Mouse (Mus musculus) limb, embryonic 12.5 days (tissue): ENCODE measurements around the gene Sox5. TPM values are rescaled to one million over a fixed set of nuclear protein-coding genes. Genes with fewer than 3 reads are reported as not detected.

Experiments
- ATAC-seq: fragments of 200-750 bp; cut with Nextera tagmentation; 2 replicates; pipeline ENCODE4 v1.8.0; 2017; ENCODE audit warnings: low read depth, moderate TSS enrichment; ENCODE audit not compliant: insufficient number of reproducible peaks, insufficient read depth, low FRiP score, low TSS enrichment
- H3K27ac ChIP-seq: fragments of 300-500 bp; sonication (generic); 2 replicates; pipeline ENCODE4 v1.5.1; 2016; ENCODE audit warnings: mild to moderate bottlenecking, moderate library complexity
- H3K27me3 ChIP-seq: fragments of 300-500 bp; sonication (generic); 2 replicates; pipeline ENCODE4 v1.6.1; 2016; ENCODE audit warnings: mild to moderate bottlenecking, moderate library complexity
- H3K36me3 ChIP-seq: fragments of 300-500 bp; sonication (generic); 2 replicates; pipeline ENCODE4 v1.6.1; 2016; ENCODE audit warnings: mild to moderate bottlenecking, moderate library complexity
- H3K4me1 ChIP-seq: fragments of 300-500 bp; sonication (generic); replicated peaks from 2 replicates; pipeline ENCODE4 v1.6.1; 2016
- H3K4me2 ChIP-seq: fragments of 300-500 bp; sonication (generic); 2 replicates; pipeline ENCODE4 v1.6.1; 2016; ENCODE audit warnings: mild to moderate bottlenecking, moderate library complexity
- H3K4me3 ChIP-seq: fragments of 300-500 bp; sonication (generic); replicated peaks from 2 replicates; pipeline ENCODE4 v1.5.1; 2016; ENCODE audit warnings: mild to moderate bottlenecking
- H3K9ac ChIP-seq: fragments of 300-500 bp; sonication (generic); replicated peaks from 2 replicates; pipeline ENCODE4 v1.6.1; 2016; ENCODE audit warnings: mild to moderate bottlenecking, moderate library complexity
- H3K9me3 ChIP-seq: fragments of 300-500 bp; sonication (generic); 2 replicates; pipeline ENCODE4 v1.6.1; 2016; ENCODE audit warnings: mild to moderate bottlenecking, moderate library complexity
- WGBS: fragments of 180-500 bp; shearing (Covaris S2); methylation state at CpG from one replicate; pipeline ENCODE4 v1.1.7; 2016; 5-methylcytosine and 5-hydroxymethylcytosine counted together
- polyA plus RNA-seq: library from polyadenylated mRNA; unstranded; fragments of >200 nt; fragmentation: Nextera tagmentation; extraction: Ambion mirVana; gene quantifications from 2 replicates; pipeline ENCODE4 v1.2.1, GENCODE M21; 2016

The Sox5 gene
- polyA plus RNA-seq, 1 experiment from 2014 or later = 96.1 TPM

GRCm38 (mm10) chr6:144511925-144512324 is 269.9 kb downstream of the Sox5 start:
- Histone ChIP-seq H3K4me1 (peaks cover 8% of the 10 kb centered on the region), H3K4me2 (no peak overlapping the region), H3K27me3 (no peaks in the 10 kb centered on the region), H3K4me3 (no peak overlapping the region), H3K36me3 (no peaks in the 10 kb centered on the region), H3K27ac (no peak overlapping the region), H3K9ac (no peak overlapping the region), H3K9me3 (no peaks in the 10 kb centered on the region)
- 82% methylated on average over 7 of the region's 7 CpGs for WGBS
- no peak for ATAC-seq

GRCm38 (mm10) chr6:144510147-144510546 is 271.6 kb downstream of the Sox5 start:
- no peaks in the 10 kb centered on the region for H3K9me3 ChIP-seq
- H3K4me1 ChIP-seq = peaks cover 8% of the 10 kb centered on the region
- no peaks in the 10 kb centered on the region for H3K27me3 ChIP-seq
- no peak for ATAC-seq
- H3K9ac ChIP-seq = no peak overlapping the region
- H3K4me2 ChIP-seq = no peak overlapping the region
- no peak overlapping the region for H3K27ac ChIP-seq
- no peaks in the 10 kb centered on the region for H3K36me3 ChIP-seq
- WGBS = 92% methylated on average over 6 of the region's 6 CpGs
- no peak overlapping the region for H3K4me3 ChIP-seq

GRCm38 (mm10) chr6:144504197-144504551 is 277.6 kb downstream of the Sox5 start:
- H3K27ac ChIP-seq = no peak overlapping the region
- H3K27me3 ChIP-seq = no peaks in the 10 kb centered on the region
- H3K4me1 ChIP-seq = no peaks in the 10 kb centered on the region; the same call in 1 of the 2 replicates
- H3K9ac ChIP-seq = no peak overlapping the region
- no peak overlapping the region for H3K4me2 ChIP-seq
- H3K9me3 ChIP-seq = no peaks in the 10 kb centered on the region
- 80% methylated on average over 5 of the region's 5 CpGs for WGBS
- no peaks in the 10 kb centered on the region for H3K36me3 ChIP-seq
- ATAC-seq = no peak
- H3K4me3 ChIP-seq = no peak overlapping the region

- no peaks in the 10 kb centered on the region for H3K27me3 ChIP-seq
- no peak overlapping the region for H3K27ac ChIP-seq
- no peak overlapping the region for H3K9ac ChIP-seq
- no peaks in the 10 kb centered on the region for H3K9me3 ChIP-seq
- ATAC-seq = no peak
- no peaks in the 10 kb centered on the region; the same call in 1 of the 2 replicates for H3K4me1 ChIP-seq
- H3K4me3 ChIP-seq = no peak overlapping the region
- H3K36me3 ChIP-seq = no peaks in the 10 kb centered on the region
- 86% methylated on average over 11 of the region's 11 CpGs for WGBS
- H3K4me2 ChIP-seq = no peak overlapping the region
These were observed 278.2 kb downstream of the Sox5 start for GRCm38 (mm10) chr6:144503399-144504196.

- WGBS = 92% methylated on average over 5 of the region's 5 CpGs
- no peak overlapping the region for H3K4me2 ChIP-seq
- no peak for ATAC-seq
These were observed 280.3 kb downstream of the Sox5 start for GRCm38 (mm10) chr6:144501439-144501838.

GRCm38 (mm10) chr6:144498177-144498576 is 283.6 kb downstream of the Sox5 start:
- H3K36me3 ChIP-seq = no peaks in the 10 kb centered on the region
- ATAC-seq = no peak
- 90% methylated on average over 5 of the region's 5 CpGs for WGBS

More at GRCm38 (mm10) chr6:144501439-144501838, 280.3 kb downstream of the Sox5 start:
- Histone ChIP-seq H3K4me1 (no peaks in the 10 kb centered on the region; the same call in 1 of the 2 replicates), H3K9me3 (no peaks in the 10 kb centered on the region), H3K4me3 (no peak overlapping the region), H3K27ac (no peak overlapping the region), H3K27me3 (no peaks in the 10 kb centered on the region), H3K9ac (no peak overlapping the region), H3K36me3 (no peaks in the 10 kb centered on the region)

GRCm38 (mm10) chr6:144491761-144492415 is 289.9 kb downstream of the Sox5 start:
- ATAC-seq = no peak
- H3K36me3 ChIP-seq = 0 out of 2 replicates have a peak, but pooled peaks cover under 1% of the 10 kb centered on the region

More at GRCm38 (mm10) chr6:144498177-144498576, 283.6 kb downstream of the Sox5 start:
- no peak overlapping the region for H3K27ac ChIP-seq
- no peaks in the 10 kb centered on the region for H3K9me3 ChIP-seq
- no peak overlapping the region for H3K4me3 ChIP-seq
- no peaks in the 10 kb centered on the region; the same call in 1 of the 2 replicates for H3K4me1 ChIP-seq
- no peak overlapping the region for H3K4me2 ChIP-seq
- H3K9ac ChIP-seq = no peak overlapping the region
- no peaks in the 10 kb centered on the region for H3K27me3 ChIP-seq

GRCm38 (mm10) chr6:144490896-144491295 is 290.9 kb downstream of the Sox5 start:
- 94% methylated on average over 5 of the region's 5 CpGs for WGBS
- Histone ChIP-seq H3K4me3 (no peak overlapping the region), H3K4me2 (no peak overlapping the region), H3K27ac (no peak overlapping the region), H3K9me3 (peaks cover 23% of the 10 kb centered on the region), H3K27me3 (no peaks in the 10 kb centered on the region), H3K9ac (no peak overlapping the region), H3K4me1 (no peaks in the 10 kb centered on the region), H3K36me3 (0 out of 2 replicates have a peak, but pooled peaks cover 2% of the 10 kb centered on the region)
- no peak for ATAC-seq

More at GRCm38 (mm10) chr6:144491761-144492415, 289.9 kb downstream of the Sox5 start:
- Histone ChIP-seq H3K27me3 (no peaks in the 10 kb centered on the region), H3K9ac (no peak overlapping the region), H3K9me3 (peaks cover 16% of the 10 kb centered on the region), H3K27ac (no peak overlapping the region), H3K4me3 (no peak overlapping the region), H3K4me2 (no peak overlapping the region), H3K4me1 (no peaks in the 10 kb centered on the region)
- 77% methylated on average over 11 of the region's 11 CpGs for WGBS

GRCm38 (mm10) chr6:144485578-144485977 is 296.2 kb downstream of the Sox5 start:
- H3K27me3 ChIP-seq = no peaks in the 10 kb centered on the region
- H3K9ac ChIP-seq = no peak overlapping the region
- 0 out of 2 replicates have a peak, but pooled peaks cover 2% of the 10 kb centered on the region for H3K36me3 ChIP-seq
- H3K9me3 ChIP-seq = peaks cover 23% of the 10 kb centered on the region
- H3K4me2 ChIP-seq = no peak overlapping the region
- H3K4me1 ChIP-seq = peaks cover 9% of the 10 kb centered on the region
- H3K4me3 ChIP-seq = no peak overlapping the region
- H3K27ac ChIP-seq = no peak overlapping the region
- ATAC-seq = no peak
- WGBS = 94% methylated on average over 6 of the region's 6 CpGs

- H3K9ac ChIP-seq = no peak overlapping the region
- WGBS = 91% methylated on average over 4 of the region's 4 CpGs
- no peaks in the 10 kb centered on the region for H3K27me3 ChIP-seq
- ATAC-seq = no peak
- H3K36me3 ChIP-seq = 0 out of 2 replicates have a peak, but pooled peaks cover 2% of the 10 kb centered on the region
- H3K4me3 ChIP-seq = no peak overlapping the region
- peaks cover 16% of the 10 kb centered on the region for H3K4me1 ChIP-seq
- H3K27ac ChIP-seq = no peak overlapping the region
- no peak overlapping the region for H3K4me2 ChIP-seq
- peaks cover 19% of the 10 kb centered on the region for H3K9me3 ChIP-seq
These were observed 298.6 kb downstream of the Sox5 start for GRCm38 (mm10) chr6:144483166-144483565.
